Comparison of ENCODE assay signal across 8 mouse cellular contexts in genomic region chr11:120493351-120493750, GRCm38 (mm10). TPM values are rescaled to one million over a fixed set of nuclear protein-coding genes. Genes with fewer than 3 reads are reported as not detected.
DNase-seq lines count a peak whose midpoint lies in the region; ATAC-seq and TF ChIP-seq lines count a peak whose summit lies in the region.
"Had no signal": no experiment of that assay in that cellular context is flagged by ENCODE, and none has a peak within 500 bp of the region (broad histone marks: within the 10 kb centered on the region; RNA-seq: fewer than 3 reads in every experiment).

No protein-coding gene starts in this region.

- TF ChIP-seq POLR2A in CH12.LX (IDR thresholded peaks at IDR 0.05; ENCODE audit: low read depth, low read length), result no peak

- no peak for ATAC-seq in intestine, embryonic 15.5 days
- no peak for ATAC-seq in liver, postnatal 0 days
- ATAC-seq in megakaryocyte-erythroid progenitor cell, adult 5-6 weeks (replicated peaks; ENCODE audit: low FRiP score, low TSS enrichment, poor library complexity, severe bottlenecking), result no peak

- DNase-seq in CH12.LX (ENCODE audit: extremely low read depth), result no peak
- no peak for DNase-seq in liver, postnatal 0 days
- no peak for DNase-seq in left cerebral cortex, adult 8-10 months (ENCODE audit: low spot score in 2 of 2)
- no peak for DNase-seq in spleen, postnatal 10 days (ENCODE audit: low spot score in 2 of 2)
- DNase-seq: lung, postnatal 36 days had no signal

- no peak for TF ChIP-seq EP300 in CH12.LX (IDR thresholded peaks at IDR 0.05; ENCODE audit: low read length)
- no peak for TF ChIP-seq EP300 in liver, postnatal 0 days (IDR thresholded peaks at IDR 0.05; ENCODE audit: low read depth)

- H3K9me3 ChIP-seq in CH12.LX (replicated peaks; ENCODE audit: low read length), result no peaks in the 10 kb centered on the region
- H3K9me3 ChIP-seq in intestine, embryonic 15.5 days, result no peaks in the 10 kb centered on the region
- no peaks in the 10 kb centered on the region for H3K9me3 ChIP-seq in liver, postnatal 0 days (ENCODE audit: low read length)

- no peaks in the 10 kb centered on the region for H3K27me3 ChIP-seq in CH12.LX (replicated peaks)
- H3K27me3 ChIP-seq in intestine, embryonic 15.5 days (replicated peaks), result no peaks in the 10 kb centered on the region
- H3K27me3 ChIP-seq in liver, postnatal 0 days (ENCODE audit: insufficient read depth, low read length), result no peaks in the 10 kb centered on the region

- H3K79me2 ChIP-seq in CH12.LX (replicated peaks; ENCODE audit: control insufficient read depth, extremely low read depth, insufficient read depth, poor library complexity, severe bottlenecking), result 0 out of 2 replicates have a peak, but pooled peaks cover 2% of the 10 kb centered on the region

- H3K9ac ChIP-seq in CH12.LX (ENCODE audit: insufficient read depth, low read depth), result no peak overlapping the region
- peak overlapping the region; percentile 78 for H3K9ac ChIP-seq in intestine, embryonic 15.5 days
- peak overlapping the region; percentile 28 for H3K9ac ChIP-seq in liver, postnatal 0 days (replicated peaks)

- H3K27ac ChIP-seq in CH12.LX (ENCODE audit: insufficient read depth, low read depth), result no peak overlapping the region
- no peak overlapping the region for H3K27ac ChIP-seq in brown adipose tissue, adult 24 weeks (replicated peaks; ENCODE audit: low read depth, low read length)
- H3K27ac ChIP-seq in intestine, embryonic 15.5 days, result peak overlapping the region; percentile 89
- H3K27ac ChIP-seq in liver, postnatal 0 days (ENCODE audit: low read depth), result peak overlapping the region; percentile 88; the same call in 1 of the 2 replicates

- in situ Hi-C loops in CH12.LX (cut with MboI; ENCODE audit: low pct_ligation_motif_present, low pct_unique_long_range_greater_than_20kb, low sequenced_read_pairs), result no loop called here

- TF ChIP-seq RAD21 in CH12.LX (IDR thresholded peaks at IDR 0.05; ENCODE audit: low read depth, low read length), result no peak

- TF ChIP-seq CTCF in CH12.LX (conservative IDR thresholded peaks at IDR 0.05 in 1 of 2, IDR thresholded peaks at IDR 0.05 in 1 of 2; ENCODE audit: low read depth in 2 of 2, low read length in 2 of 2), result no peak
- no peak for TF ChIP-seq CTCF in liver, postnatal 0 days (IDR thresholded peaks at IDR 0.05; ENCODE audit: low read depth)

- H3K4me3 ChIP-seq in CH12.LX (replicated peaks in 1 of 3; ENCODE audit: low read depth in 2 of 3, low read length in 2 of 3, poor library complexity in 1 of 3), result no peak overlapping the region
- 0 out of 2 replicates have a peak overlapping the region, but pooled peaks have one; percentile 3 for H3K4me3 ChIP-seq in brown adipose tissue, adult 24 weeks (ENCODE audit: insufficient read depth, low read depth, low read length)
- H3K4me3 ChIP-seq in intestine, embryonic 15.5 days (replicated peaks), result peak overlapping the region; percentile 90
- peak overlapping the region; percentile 71; the same call in 1 of the 2 replicates for H3K4me3 ChIP-seq in liver, postnatal 0 days (ENCODE audit: low read depth, low read length)

- dilution Hi-C loops in CH12.LX (cut with MboI; ENCODE audit: extremely low pct_ligation_motif_present, extremely low pct_unique_long_range_greater_than_20kb, low sequenced_read_pairs), result no loop called here

- WGBS in intestine, embryonic 15.5 days, result 46% methylated on average over 3 of the region's 3 CpGs
- 57% methylated on average over 3 of the region's 3 CpGs for WGBS in liver, postnatal 0 days (ENCODE audit: insufficient replicate concordance)

- H3K4me2 ChIP-seq in CH12.LX (ENCODE audit: insufficient read depth, low read depth, poor library complexity, severe bottlenecking), result peak overlapping the region; percentile 55; the same call in 1 of the 2 replicates
- H3K4me2 ChIP-seq in intestine, embryonic 15.5 days (replicated peaks), result peak overlapping the region; percentile 92
- H3K4me2 ChIP-seq in liver, postnatal 0 days (ENCODE audit: low read depth, low read length), result peak overlapping the region; percentile 91

- H3K4me1 ChIP-seq in CH12.LX (ENCODE audit: control insufficient read depth in 1 of 2, insufficient read depth in 2 of 2), result peaks cover 15 to 41% of the 10 kb centered on the region in 2 experiments
- H3K4me1 ChIP-seq in brown adipose tissue, adult 24 weeks (ENCODE audit: control insufficient read depth, insufficient read depth, insufficient read length, low read length), result peaks cover 8% of the 10 kb centered on the region
- peaks cover 31% of the 10 kb centered on the region for H3K4me1 ChIP-seq in intestine, embryonic 15.5 days (replicated peaks)
- peaks cover 33% of the 10 kb centered on the region for H3K4me1 ChIP-seq in liver, postnatal 0 days (ENCODE audit: insufficient read depth)

- peaks cover 44 to 76% of the 10 kb centered on the region in 2 experiments for H3K36me3 ChIP-seq in CH12.LX (replicated peaks in 1 of 2; ENCODE audit: control insufficient read depth in 1 of 2, insufficient read depth in 1 of 2, low read length in 1 of 2)
- H3K36me3 ChIP-seq in intestine, embryonic 15.5 days, result peaks cover 29% of the 10 kb centered on the region
- peaks cover 26% of the 10 kb centered on the region for H3K36me3 ChIP-seq in liver, postnatal 0 days (replicated peaks; ENCODE audit: insufficient read depth, low read length)

TF ChIP-seq in CH12.LX, 34 proteins besides CTCF, POLR2A, EP300 and RAD21 (continues in another document):
- TF ChIP-seq ZC3H11A (IDR thresholded peaks at IDR 0.05; ENCODE audit: low read depth, low read length) (no peak), HCFC1 (IDR thresholded peaks at IDR 0.05; ENCODE audit: low read depth, low read length) (no peak), CHD2 (IDR thresholded peaks at IDR 0.05; ENCODE audit: low read length) (no peak), NELFE (IDR thresholded peaks at IDR 0.05; ENCODE audit: low read depth, low read length) (no peak)

RNA-seq across cellular contexts. Expression of gene Slc25a10, which starts 1.7 kb away (rescaled TPM):
- total RNA-seq in CH12.LX (2012; rRNA removed) (32.9 and 48.5 TPM in 2 replicates), CH12.LX (2014; rRNA removed) (29.5 and 34.6 TPM in 2 replicates)
- 43.4 and 45.9 TPM in 2 replicates for polyA plus RNA-seq in CH12.LX (2012; ENCODE audit: insufficient read length, low read depth)
- 32.9 and 33.9 TPM in 2 replicates for polyA plus RNA-seq in brown adipose tissue, adult 24 weeks (2012; ENCODE audit: insufficient read depth, insufficient read length, missing spikeins)
- polyA plus RNA-seq in intestine, embryonic 15.5 days (2015; fragmentation: Nextera tagmentation; extraction: Ambion mirVana), result 79.1 and 90.1 TPM in 2 replicates
- polyA plus RNA-seq in liver, postnatal 0 days (2015; fragmentation: Nextera tagmentation; extraction: Ambion mirVana), result 96.7 and 99.7 TPM in 2 replicates
- 10 to 100 TPM; 21.2 to 25.8 (median 24.0) TPM for total RNA-seq in left cerebral cortex, adult 8-10 months (2022)
- 16.9 and 27.2 TPM in 2 replicates for total RNA-seq in megakaryocyte-erythroid progenitor cell, adult 5-6 weeks (2014; fragmentation: Nextera tagmentation)
- total RNA-seq in megakaryocyte-erythroid progenitor cell, adult 5-6 weeks (2017), result 17.6 and 18.8 TPM in 2 replicates

RNA-seq across cellular contexts. Expression of gene Mrpl12, which starts 8.9 kb away (rescaled TPM):
- total RNA-seq in CH12.LX (2012; rRNA removed), result 267 and 336 TPM in 2 replicates
- total RNA-seq in CH12.LX (2014; rRNA removed), result 47.5 and 60.3 TPM in 2 replicates
- polyA plus RNA-seq in CH12.LX (2012; ENCODE audit: insufficient read length, low read depth), result 341 and 363 TPM in 2 replicates
- polyA plus RNA-seq in brown adipose tissue, adult 24 weeks (2012; ENCODE audit: insufficient read depth, insufficient read length, missing spikeins), result 278 and 304 TPM in 2 replicates
- polyA plus RNA-seq in intestine, embryonic 15.5 days (2015; fragmentation: Nextera tagmentation; extraction: Ambion mirVana), result 222 and 231 TPM in 2 replicates
- polyA plus RNA-seq in liver, postnatal 0 days (2015; fragmentation: Nextera tagmentation; extraction: Ambion mirVana), result 133 and 139 TPM in 2 replicates
- 10 to 100 TPM; 63.2 to 67.7 (median 64.4) TPM for total RNA-seq in left cerebral cortex, adult 8-10 months (2022)
- total RNA-seq in megakaryocyte-erythroid progenitor cell, adult 5-6 weeks (2014; fragmentation: Nextera tagmentation), result 165 and 221 TPM in 2 replicates
- 151 and 192 TPM in 2 replicates for total RNA-seq in megakaryocyte-erythroid progenitor cell, adult 5-6 weeks (2017)

RNA-seq across cellular contexts. Expression of gene Arl16, which starts 25.9 kb away (rescaled TPM):
- 24.8 and 26.1 TPM in 2 replicates for total RNA-seq in CH12.LX (2012; rRNA removed)
- total RNA-seq in CH12.LX (2014; rRNA removed), result 34.6 and 42.6 TPM in 2 replicates
- polyA plus RNA-seq in CH12.LX (2012; ENCODE audit: insufficient read length, low read depth), result 19.8 and 22.8 TPM in 2 replicates
- 11.4 and 20.4 TPM in 2 replicates for polyA plus RNA-seq in brown adipose tissue, adult 24 weeks (2012; ENCODE audit: insufficient read depth, insufficient read length, missing spikeins)
- 34.7 and 36.5 TPM in 2 replicates for polyA plus RNA-seq in intestine, embryonic 15.5 days (2015; fragmentation: Nextera tagmentation; extraction: Ambion mirVana)
- polyA plus RNA-seq in liver, postnatal 0 days (2015; fragmentation: Nextera tagmentation; extraction: Ambion mirVana), result 11.9 and 13.5 TPM in 2 replicates
- 10 to 100 TPM; 52.6 to 63.3 (median 56.8) TPM for total RNA-seq in left cerebral cortex, adult 8-10 months (2022)
- 11.2 and 14.7 TPM in 2 replicates for total RNA-seq in megakaryocyte-erythroid progenitor cell, adult 5-6 weeks (2014; fragmentation: Nextera tagmentation)
- 8.8 and 21.9 TPM in 2 replicates for total RNA-seq in megakaryocyte-erythroid progenitor cell, adult 5-6 weeks (2017)

RNA-seq across cellular contexts. Expression of gene Ccdc137, which starts 35.4 kb away (rescaled TPM):
- total RNA-seq in CH12.LX (2012; rRNA removed) (30.1 and 43.9 TPM in 2 replicates), CH12.LX (2014; rRNA removed) (54.6 and 61.1 TPM in 2 replicates)
- 70.4 and 104 TPM in 2 replicates for polyA plus RNA-seq in CH12.LX (2012; ENCODE audit: insufficient read length, low read depth)
- 5.7 and 8.6 TPM in 2 replicates for polyA plus RNA-seq in brown adipose tissue, adult 24 weeks (2012; ENCODE audit: insufficient read depth, insufficient read length, missing spikeins)
- polyA plus RNA-seq in intestine, embryonic 15.5 days (2015; fragmentation: Nextera tagmentation; extraction: Ambion mirVana), result 27.6 and 31.3 TPM in 2 replicates
- 9.0 and 11.7 TPM in 2 replicates for polyA plus RNA-seq in liver, postnatal 0 days (2015; fragmentation: Nextera tagmentation; extraction: Ambion mirVana)
- 10 to 100 TPM; 16.8 to 25.8 (median 22.1) TPM for total RNA-seq in left cerebral cortex, adult 8-10 months (2022)
- 36.1 and 67.6 TPM in 2 replicates for total RNA-seq in megakaryocyte-erythroid progenitor cell, adult 5-6 weeks (2014; fragmentation: Nextera tagmentation)
- total RNA-seq in megakaryocyte-erythroid progenitor cell, adult 5-6 weeks (2017), result 70.0 and 99.8 TPM in 2 replicates

RNA-seq across cellular contexts. Expression of gene Oxld1, which starts 35.5 kb away (rescaled TPM):
- total RNA-seq in CH12.LX (2012; rRNA removed), result 18.7 and 31.4 TPM in 2 replicates
- total RNA-seq in CH12.LX (2014; rRNA removed), result 17.6 and 20.3 TPM in 2 replicates
- 10.4 and 12.2 TPM in 2 replicates for polyA plus RNA-seq in CH12.LX (2012; ENCODE audit: insufficient read length, low read depth)
- 58.7 and 70.2 TPM in 2 replicates for polyA plus RNA-seq in brown adipose tissue, adult 24 weeks (2012; ENCODE audit: insufficient read depth, insufficient read length, missing spikeins)
- polyA plus RNA-seq in intestine, embryonic 15.5 days (2015; fragmentation: Nextera tagmentation; extraction: Ambion mirVana), result 16.4 and 18.2 TPM in 2 replicates
- polyA plus RNA-seq in liver, postnatal 0 days (2015; fragmentation: Nextera tagmentation; extraction: Ambion mirVana), result 18.9 and 19.0 TPM in 2 replicates
- 10 to 100 TPM; 13.6 to 20.6 (median 17.4) TPM for total RNA-seq in left cerebral cortex, adult 8-10 months (2022)
- 8.0 and 20.5 TPM in 2 replicates for total RNA-seq in megakaryocyte-erythroid progenitor cell, adult 5-6 weeks (2014; fragmentation: Nextera tagmentation)
- 14.0 and 27.9 TPM in 2 replicates for total RNA-seq in megakaryocyte-erythroid progenitor cell, adult 5-6 weeks (2017)

Comparison
In these comparisons a context has a peak if more than half of its experiments do, and no peak if none do; other contexts are left out.
1. H3K27ac ChIP-seq: peak in intestine, embryonic 15.5 days (single experiment) and liver, postnatal 0 days (single experiment); none in CH12.LX (single experiment) and brown adipose tissue, adult 24 weeks (single experiment).
2. H3K4me3 ChIP-seq: peak in brown adipose tissue, adult 24 weeks (single experiment), intestine, embryonic 15.5 days (single experiment) and liver, postnatal 0 days (single experiment); none in CH12.LX (0 of 3).
3. Peak in every context shown above with its lines, with median percentiles within 50 percentile points of each other: H3K4me2 ChIP-seq.